Mouse (Mus musculus) heart, embryonic 14.5 days (tissue): ENCODE data around the gene Mlc1. TPM values are rescaled to one million over a fixed set of nuclear protein-coding genes. Genes with fewer than 3 reads are reported as not detected.

ENCODE experiments used
- ATAC-seq: fragments of 200-750 bp; cut with Nextera tagmentation; 2 replicates; pipeline ENCODE4 v1.8.0; 2017; ENCODE audit warnings: low read depth, moderate TSS enrichment; ENCODE audit not compliant: insufficient number of reproducible peaks, insufficient read depth, low FRiP score
- H3K27ac ChIP-seq, 2 experiments: fragments of 200-500 bp in 1 of 2; fragments of 300-500 bp in 1 of 2; sonication (generic) in 1 of 2; replicated peaks in 1 of 2; 2 replicates each; pipeline ENCODE4 v1.5.1; 2012 to 2014; ENCODE audit warnings: low read depth in 2 of 2, low read length in 2 of 2, control low read depth in 1 of 2, mild to moderate bottlenecking in 1 of 2, mixed read lengths in 1 of 2; ENCODE audit not compliant: control insufficient read depth in 1 of 2, insufficient read depth in 1 of 2
- H3K27me3 ChIP-seq: fragments of 300-500 bp; sonication (generic); 2 replicates; pipeline ENCODE4 v1.6.1; 2014; ENCODE audit warnings: mild to moderate bottlenecking, low read length, control low read depth; ENCODE audit not compliant: control insufficient read depth, insufficient read depth
- H3K36me3 ChIP-seq: fragments of 300-500 bp; sonication (generic); 2 replicates; pipeline ENCODE4 v1.6.1; 2014; ENCODE audit warnings: mild to moderate bottlenecking, control low read depth, low read length, mixed read lengths; ENCODE audit not compliant: control insufficient read depth, insufficient read depth
- H3K4me1 ChIP-seq, 2 experiments: fragments of 200-500 bp in 1 of 2; fragments of 300-500 bp in 1 of 2; sonication (generic) in 1 of 2; 2 replicates each; pipeline ENCODE4 v1.6.1; 2012 to 2014; ENCODE audit warnings: low read length in 2 of 2, control low read depth in 1 of 2, mixed read lengths in 1 of 2; ENCODE audit not compliant: control insufficient read depth in 2 of 2, insufficient read depth in 2 of 2
- H3K4me2 ChIP-seq: fragments of 300-500 bp; sonication (generic); 2 replicates; pipeline ENCODE4 v1.6.1; 2014; ENCODE audit warnings: mild to moderate bottlenecking, low read length
- H3K4me3 ChIP-seq, 2 experiments: fragments of 200-500 bp in 1 of 2; fragments of 300-500 bp in 1 of 2; sonication (generic) in 1 of 2; 2 replicates each; pipeline ENCODE4 v1.5.1; 2012 to 2014; ENCODE audit warnings: low read length in 2 of 2, mild to moderate bottlenecking in 2 of 2, control low read depth in 1 of 2, low read depth in 1 of 2, moderate library complexity in 1 of 2; ENCODE audit not compliant: control insufficient read depth in 1 of 2, insufficient read depth in 1 of 2
- H3K9ac ChIP-seq: fragments of 300-500 bp; sonication (generic); 2 replicates; pipeline ENCODE4 v1.6.1; 2014; ENCODE audit warnings: mild to moderate bottlenecking, low read length
- H3K9me3 ChIP-seq: fragments of 300-500 bp; sonication (generic); 2 replicates; pipeline ENCODE4 v1.6.1; 2016; ENCODE audit warnings: low read length, control low read depth; ENCODE audit not compliant: control insufficient read depth
- WGBS: fragments of 180-500 bp; shearing (Covaris S2); extraction: QIAGEN DNeasy Blood & Tissue Kit; methylation state at CpG from one replicate; pipeline ENCODE4 v1.1.7; 2014; 5-methylcytosine and 5-hydroxymethylcytosine counted together
- polyA plus RNA-seq: library from polyadenylated mRNA; unstranded; fragments of >200 nt; fragmentation: Nextera tagmentation; extraction: Ambion mirVana; gene quantifications from 2 replicates; pipeline ENCODE4 v1.2.1, GENCODE M21; 2014

Gene Mlc1
- not detected in 2 replicates for polyA plus RNA-seq

GRCm38 (mm10) chr15:88978281-88979137 lies at the start of gene Mlc1:
Gene Mlc1, minus strand, starts transcription at chr15:88979007.
- Histone ChIP-seq H3K9me3 (no peaks in the 10 kb centered on the region), H3K4me1 (no peaks in the 10 kb centered on the region), H3K27me3 (no peaks in the 10 kb centered on the region), H3K36me3 (no peaks in the 10 kb centered on the region), H3K27ac (no peak within 1 kb of the TSS), H3K4me2 (no peak within 1 kb of the TSS), H3K9ac (no peak within 1 kb of the TSS), H3K4me3 (no peak within 1 kb of the TSS)
- no peak for ATAC-seq
- 72% methylated on average over 10 of the region's 10 CpGs for WGBS

- peaks cover 19% of the 10 kb centered on the region for H3K36me3 ChIP-seq
- peaks cover 9 to 13% of the 10 kb centered on the region in 2 experiments for H3K4me1 ChIP-seq
- H3K27me3 ChIP-seq: no peaks in the 10 kb centered on the region
- peak overlapping the region; percentile 74 for H3K9ac ChIP-seq
- peak overlapping the region; percentile 44 to 48 for H3K4me3 ChIP-seq
- 25% methylated on average over 7 of the region's 7 CpGs for WGBS
- peak overlapping the region; percentile 96 to 97 for H3K27ac ChIP-seq
- peak; percentile 42; the same call in 1 of the 2 replicates for ATAC-seq
- peak overlapping the region; percentile 62 for H3K4me2 ChIP-seq
- H3K9me3 ChIP-seq: no peaks in the 10 kb centered on the region
These were observed 41.7 kb upstream of the Mlc1 start for GRCm38 (mm10) chr15:89020492-89020891.

GRCm38 (mm10) chr15:89020085-89020484 lies 41.3 kb upstream of the Mlc1 start:
- H3K4me1 ChIP-seq: peaks cover 9 to 16% of the 10 kb centered on the region in 2 experiments
- peak overlapping the region; percentile 96 to 97 for H3K27ac ChIP-seq
- peak overlapping the region; percentile 74 for H3K9ac ChIP-seq
- ATAC-seq: peak; percentile 79
- H3K36me3 ChIP-seq: peaks cover 15% of the 10 kb centered on the region
- no peaks in the 10 kb centered on the region for H3K9me3 ChIP-seq
- H3K4me2 ChIP-seq: peak overlapping the region; percentile 62
- no peaks in the 10 kb centered on the region for H3K27me3 ChIP-seq
- WGBS: 4% methylated on average over 7 of the region's 7 CpGs
- H3K4me3 ChIP-seq: peak overlapping the region; percentile 44 to 48

GRCm38 (mm10) chr15:89016722-89017121 lies 37.9 kb upstream of the Mlc1 start:
- WGBS: 70% methylated on average over 3 of the region's 3 CpGs
- no peak overlapping the region for H3K27ac ChIP-seq

GRCm38 (mm10) chr15:89007781-89008180 lies 29.0 kb upstream of the Mlc1 start:
- H3K36me3 ChIP-seq: no peaks in the 10 kb centered on the region
- 79% methylated on average over 5 of the region's 5 CpGs for WGBS
- no peak overlapping the region for H3K27ac ChIP-seq
- H3K27me3 ChIP-seq: no peaks in the 10 kb centered on the region
- no peaks in the 10 kb centered on the region for H3K9me3 ChIP-seq
- no peak overlapping the region for H3K4me2 ChIP-seq
- ATAC-seq: no peak
- no peak overlapping the region for H3K4me3 ChIP-seq
- H3K4me1 ChIP-seq: no peaks in the 10 kb centered on the region
- H3K9ac ChIP-seq: no peak overlapping the region

More at GRCm38 (mm10) chr15:89016722-89017121, 37.9 kb upstream of the Mlc1 start:
- Histone ChIP-seq H3K4me3 (no peak overlapping the region), H3K9me3 (no peaks in the 10 kb centered on the region), H3K4me2 (no peak overlapping the region), H3K9ac (no peak overlapping the region), H3K4me1 (peaks cover 12% of the 10 kb centered on the region in 2 experiments), H3K36me3 (no peaks in the 10 kb centered on the region), H3K27me3 (no peaks in the 10 kb centered on the region)
- ATAC-seq: no peak

GRCm38 (mm10) chr15:89007002-89007401 lies 28.2 kb upstream of the Mlc1 start:
- ATAC-seq: no peak
- Histone ChIP-seq H3K4me3 (no peak overlapping the region), H3K4me2 (no peak overlapping the region), H3K36me3 (no peaks in the 10 kb centered on the region), H3K9me3 (no peaks in the 10 kb centered on the region), H3K27ac (no peak overlapping the region), H3K4me1 (no peaks in the 10 kb centered on the region), H3K27me3 (no peaks in the 10 kb centered on the region), H3K9ac (no peak overlapping the region)
- 85% methylated on average over 7 of the region's 7 CpGs for WGBS

GRCm38 (mm10) chr15:89001245-89001644 lies 22.4 kb upstream of the Mlc1 start:
- Histone ChIP-seq H3K4me3 (no peak overlapping the region), H3K9ac (no peak overlapping the region), H3K9me3 (no peaks in the 10 kb centered on the region), H3K27me3 (no peaks in the 10 kb centered on the region), H3K36me3 (no peaks in the 10 kb centered on the region), H3K4me1 (no peaks in the 10 kb centered on the region), H3K4me2 (no peak overlapping the region), H3K27ac (no peak overlapping the region)
- WGBS: 74% methylated on average over 3 of the region's 3 CpGs
- no peak for ATAC-seq
